Mouse (Mus musculus) megakaryocyte, embryonic 14.5 days (primary cell): ENCODE data around the gene Gpld1. TPM values are rescaled to one million over a fixed set of nuclear protein-coding genes. Genes with fewer than 3 reads are reported as not detected.
"Not testable (repeated sequence)": the region's sequence is repeated elsewhere in the genome, so short reads cannot be mapped to it uniquely, and the experiment has no call there.

Experiments used
- H3K27me3 ChIP-seq: replicated peaks from 2 replicates; pipeline ENCODE3; 2012; ENCODE audit warnings: inconsistent platforms
- H3K36me3 ChIP-seq: replicated peaks from 2 replicates; pipeline ENCODE3; 2012; ENCODE audit warnings: low read length, inconsistent platforms, mixed read lengths
- H3K4me1 ChIP-seq: 2 replicates; pipeline ENCODE4 v1.6.1; 2012; ENCODE audit warnings: inconsistent platforms
- H3K4me3 ChIP-seq: replicated peaks from 2 replicates; pipeline ENCODE3; 2012; ENCODE audit warnings: moderate library complexity, mild to moderate bottlenecking, inconsistent platforms
- H3K9me3 ChIP-seq: 2 replicates; pipeline ENCODE4 v1.6.1; 2012; ENCODE audit warnings: inconsistent platforms
- FLI1 ChIP-seq: IDR thresholded peaks from 2 replicates; pipeline ENCODE4 v1.6.1; 2012; ENCODE audit warnings: low read length, inconsistent platforms, mixed read lengths
- GATA1 ChIP-seq: IDR thresholded peaks from 3 replicates; pipeline ENCODE4 v1.6.1; 2012; ENCODE audit warnings: mixed read lengths, low read length, inconsistent platforms, borderline replicate concordance
- polyA plus RNA-seq: library from polyadenylated mRNA; stranded (reverse); fragments of >175 nt; gene quantifications from 2 replicates; pipeline ENCODE4 v1.2.3, GENCODE M21; 2012; ENCODE audit warnings: low replicate concordance; ENCODE audit not compliant: insufficient read depth

Gene Gpld1
- polyA plus RNA-seq, 1 experiment = not detected

- Histone ChIP-seq H3K4me1 (peaks cover 35% of the 10 kb centered on the region), H3K9me3 (no peaks in the 10 kb centered on the region), H3K36me3 (no peaks in the 10 kb centered on the region), H3K4me3 (peak overlapping the region; percentile 87), H3K27me3 (peaks cover 31% of the 10 kb centered on the region)
- TF ChIP-seq GATA1 (no peak), FLI1 (no peak)
Measured at GRCm38 (mm10) chr13:24965130-24965845, 22.3 kb downstream of the Gpld1 start.

- no peaks in the 10 kb centered on the region for H3K9me3 ChIP-seq
- H3K36me3 ChIP-seq = no peaks in the 10 kb centered on the region
- H3K27me3 ChIP-seq = peaks cover 30% of the 10 kb centered on the region
- peaks cover 32% of the 10 kb centered on the region for H3K4me1 ChIP-seq
- H3K4me3 ChIP-seq = peak overlapping the region; percentile 87
- TF ChIP-seq GATA1 = no peak
Measured at GRCm38 (mm10) chr13:24965846-24966201, 22.9 kb downstream of the Gpld1 start.

GRCm38 (mm10) chr13:24971776-24972175 lies 28.8 kb downstream of the Gpld1 start:
- peaks cover 18% of the 10 kb centered on the region for H3K27me3 ChIP-seq
- H3K4me1 ChIP-seq, H3K36me3 ChIP-seq, H3K9me3 ChIP-seq, H3K4me3 ChIP-seq: not testable (repeated sequence)

GRCm38 (mm10) chr13:24976384-24976783 lies 33.4 kb downstream of the Gpld1 start:
- TF ChIP-seq GATA1 (no peak), FLI1 (no peak)
- H3K4me1 ChIP-seq = peaks cover 8% of the 10 kb centered on the region
- peaks cover 3% of the 10 kb centered on the region; the same call in 1 of the 2 replicates for H3K9me3 ChIP-seq
- no peak overlapping the region for H3K4me3 ChIP-seq
- peaks cover 10% of the 10 kb centered on the region for H3K27me3 ChIP-seq
- H3K36me3 ChIP-seq = no peaks in the 10 kb centered on the region

- TF ChIP-seq GATA1 (no peak), FLI1 (no peak)
- Histone ChIP-seq H3K4me1 (peaks cover 14% of the 10 kb centered on the region), H3K4me3 (no peak overlapping the region), H3K27me3 (peaks cover 8% of the 10 kb centered on the region), H3K9me3 (no peaks in the 10 kb centered on the region), H3K36me3 (no peaks in the 10 kb centered on the region)
Measured at GRCm38 (mm10) chr13:24977820-24978342, 34.9 kb downstream of the Gpld1 start.

GRCm38 (mm10) chr13:24981031-24981430 lies 38.1 kb downstream of the Gpld1 start:
- Histone ChIP-seq H3K27me3 (peaks cover 8% of the 10 kb centered on the region), H3K4me1 (peaks cover 19% of the 10 kb centered on the region), H3K36me3 (peaks cover 3% of the 10 kb centered on the region), H3K9me3 (no peaks in the 10 kb centered on the region), H3K4me3 (no peak overlapping the region)
- TF ChIP-seq GATA1 = no peak
- TF ChIP-seq FLI1 = no peak

- Histone ChIP-seq H3K4me3 (no peak overlapping the region), H3K9me3 (no peaks in the 10 kb centered on the region), H3K36me3 (peaks cover 31% of the 10 kb centered on the region), H3K27me3 (no peaks in the 10 kb centered on the region), H3K4me1 (peaks cover 30% of the 10 kb centered on the region)
- TF ChIP-seq GATA1 = no peak
- TF ChIP-seq FLI1 = no peak
Measured at GRCm38 (mm10) chr13:24985435-24985834, 42.5 kb downstream of the Gpld1 start.

GRCm38 (mm10) chr13:24988391-24988790 lies 45.4 kb downstream of the Gpld1 start:
- TF ChIP-seq GATA1 (no peak), FLI1 (no peak)
- Histone ChIP-seq H3K9me3 (no peaks in the 10 kb centered on the region), H3K27me3 (no peaks in the 10 kb centered on the region), H3K4me3 (no peak overlapping the region), H3K4me1 (peaks cover 32% of the 10 kb centered on the region), H3K36me3 (peaks cover 61% of the 10 kb centered on the region)

GRCm38 (mm10) chr13:24989006-24989405 lies 46.1 kb downstream of the Gpld1 start:
- H3K4me3 ChIP-seq = peak overlapping the region; percentile 24
- H3K9me3 ChIP-seq = no peaks in the 10 kb centered on the region
- peaks cover 31% of the 10 kb centered on the region for H3K4me1 ChIP-seq
- no peaks in the 10 kb centered on the region for H3K27me3 ChIP-seq
- peaks cover 67% of the 10 kb centered on the region for H3K36me3 ChIP-seq
- TF ChIP-seq GATA1 (no peak), FLI1 (no peak)

- no peak overlapping the region for H3K4me3 ChIP-seq
- TF ChIP-seq GATA1 (no peak), FLI1 (no peak)
- peaks cover 31% of the 10 kb centered on the region for H3K4me1 ChIP-seq
- H3K27me3 ChIP-seq = no peaks in the 10 kb centered on the region
- peaks cover 98% of the 10 kb centered on the region for H3K36me3 ChIP-seq
- no peaks in the 10 kb centered on the region for H3K9me3 ChIP-seq
Measured at GRCm38 (mm10) chr13:24993160-24993559, 50.2 kb downstream of the Gpld1 start.

- Histone ChIP-seq H3K27me3 (no peaks in the 10 kb centered on the region), H3K4me1 (no peaks in the 10 kb centered on the region), H3K4me3 (no peak overlapping the region), H3K9me3 (no peaks in the 10 kb centered on the region), H3K36me3 (peaks cover 93% of the 10 kb centered on the region)
- TF ChIP-seq FLI1 (no peak), GATA1 (no peak)
Measured at GRCm38 (mm10) chr13:24999538-24999937, 56.6 kb downstream of the Gpld1 start.
